Mouse (Mus musculus) embryonic facial prominence, embryonic 14.5 days (tissue): ENCODE data around the gene Rufy4. TPM values are rescaled to one million over a fixed set of nuclear protein-coding genes. Genes with fewer than 3 reads are reported as not detected.

Source experiments
- ATAC-seq: fragments of 200-750 bp; cut with Nextera tagmentation; 2 replicates; pipeline ENCODE4 v1.8.0; 2017; ENCODE audit warnings: low read depth, moderate number of reproducible peaks, moderate TSS enrichment
- DNase-seq: peaks from one replicate; pipeline ENCODE4 v3.0.0-alpha.2; 2015; ENCODE audit warnings: low spot score
- H3K27ac ChIP-seq: fragments of 300-500 bp; sonication (generic); replicated peaks from 2 replicates; pipeline ENCODE4 v1.5.1; 2014; ENCODE audit warnings: low read depth, mild to moderate bottlenecking, low read length, moderate library complexity
- H3K27me3 ChIP-seq: fragments of 300-500 bp; sonication (generic); replicated peaks from 2 replicates; pipeline ENCODE4 v1.6.1; 2014; ENCODE audit warnings: low read length; ENCODE audit not compliant: control insufficient read depth, insufficient read depth
- H3K36me3 ChIP-seq: fragments of 300-500 bp; sonication (generic); 2 replicates; pipeline ENCODE4 v1.6.1; 2014; ENCODE audit warnings: low read length, mixed read lengths; ENCODE audit not compliant: control insufficient read depth, insufficient read depth
- H3K4me1 ChIP-seq: fragments of 300-500 bp; sonication (generic); 2 replicates; pipeline ENCODE4 v1.6.1; 2014; ENCODE audit warnings: antibody characterized with exemption, low read length; ENCODE audit not compliant: control insufficient read depth, insufficient read depth
- H3K4me2 ChIP-seq: fragments of 300-500 bp; sonication (generic); 2 replicates; pipeline ENCODE4 v1.6.1; 2014; ENCODE audit warnings: low read depth, mild to moderate bottlenecking, low read length, moderate library complexity, mixed read lengths
- H3K4me3 ChIP-seq: fragments of 300-500 bp; sonication (generic); 2 replicates; pipeline ENCODE4 v1.5.1; 2014; ENCODE audit warnings: low read depth, mild to moderate bottlenecking, low read length
- H3K9ac ChIP-seq: fragments of 300-500 bp; sonication (generic); 2 replicates; pipeline ENCODE4 v1.6.1; 2014; ENCODE audit warnings: low read depth, mild to moderate bottlenecking, low read length, moderate library complexity, mixed read lengths
- H3K9me3 ChIP-seq: fragments of 300-500 bp; sonication (generic); 2 replicates; pipeline ENCODE4 v1.6.1; 2016; ENCODE audit warnings: low read length; ENCODE audit not compliant: control insufficient read depth
- WGBS: fragments of 180-500 bp; shearing (Covaris S2); extraction: QIAGEN DNeasy Blood & Tissue Kit; methylation state at CpG from one replicate; pipeline ENCODE4 v1.1.7; 2014; 5-methylcytosine and 5-hydroxymethylcytosine counted together
- polyA plus RNA-seq: library from polyadenylated mRNA; unstranded; fragments of >200 nt; fragmentation: Nextera tagmentation; extraction: Ambion mirVana; gene quantifications from 2 replicates; pipeline ENCODE4 v1.2.1, GENCODE M21; 2014

Gene Rufy4
- 0.37 and 0.72 TPM in 2 replicates for polyA plus RNA-seq

DNA sequence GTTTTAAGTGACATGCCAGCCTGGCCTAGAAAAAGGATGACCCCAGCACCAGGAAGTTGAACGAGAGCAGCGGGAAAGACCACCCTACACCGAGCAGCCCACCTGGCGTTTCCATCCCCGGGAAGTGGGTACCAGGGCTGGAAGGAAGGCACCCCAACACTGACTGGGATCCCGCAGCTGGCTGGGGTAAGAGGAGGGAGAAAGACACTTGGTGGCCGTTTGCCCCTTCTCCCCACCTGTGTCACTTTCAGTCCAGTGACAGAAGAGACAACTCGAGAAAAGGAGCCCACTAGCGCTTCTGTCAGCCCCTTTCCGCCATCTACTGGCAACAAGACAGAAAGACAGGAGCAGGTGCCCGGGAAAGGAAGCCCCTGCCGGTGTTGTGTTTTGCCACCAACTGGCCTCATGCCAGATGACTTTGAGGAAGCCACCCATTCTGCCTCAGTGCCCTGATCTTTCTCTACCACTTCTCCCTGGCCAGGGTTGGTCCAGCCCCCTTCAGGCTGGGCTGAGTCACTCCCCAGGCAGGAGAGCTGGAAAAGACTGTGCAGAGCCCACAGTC lies at the start of gene Rufy4:
Gene Rufy4, plus strand, starts transcription at position 551 of the 562 bp plus-strand sequence.
- ATAC-seq (peak; percentile 59), DNase-seq (peak; percentile 88)
- H3K9me3 ChIP-seq, result no peaks in the 10 kb centered on the region
- H3K4me2 ChIP-seq, result peak within 1 kb of the TSS; percentile 88
- 0 out of 2 replicates have a peak, but pooled peaks cover 6% of the 10 kb centered on the region for H3K27me3 ChIP-seq
- peak within 1 kb of the TSS; percentile 49 for H3K4me3 ChIP-seq
- 0% methylated on average over 12 of the region's 12 CpGs for WGBS
- H3K9ac ChIP-seq, result peak within 1 kb of the TSS; percentile 72
- no peaks in the 10 kb centered on the region for H3K36me3 ChIP-seq
- no peaks in the 10 kb centered on the region for H3K4me1 ChIP-seq
- H3K27ac ChIP-seq, result no peak within 1 kb of the TSS

DNA sequence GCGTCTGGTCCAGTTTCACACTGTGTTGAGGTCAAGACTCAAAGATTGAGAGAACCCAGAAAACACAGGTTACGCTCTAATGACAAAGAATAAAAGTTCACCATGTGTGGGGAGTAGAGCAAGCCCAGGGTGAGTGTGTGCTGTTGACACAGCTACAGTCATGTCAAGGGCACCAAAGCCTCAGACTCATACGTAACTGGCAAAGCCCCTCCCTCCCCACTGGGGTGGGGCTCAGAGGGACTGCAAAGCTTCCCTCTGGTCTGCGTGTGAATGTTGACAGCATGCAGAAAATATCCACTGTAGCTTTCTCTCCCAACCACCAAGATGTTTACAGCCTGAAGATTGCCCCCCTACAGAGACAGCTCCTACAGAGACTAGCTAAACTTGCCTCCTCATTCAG lies 49.1 kb upstream of the Rufy4 start:
- peaks cover 13% of the 10 kb centered on the region; the same call in 1 of the 2 replicates for H3K36me3 ChIP-seq
- H3K4me3 ChIP-seq, result no peak overlapping the region
- no peak for DNase-seq
- H3K9me3 ChIP-seq, result no peaks in the 10 kb centered on the region
- H3K4me2 ChIP-seq, result no peak overlapping the region
- H3K9ac ChIP-seq, result no peak overlapping the region
- no peaks in the 10 kb centered on the region for H3K4me1 ChIP-seq
- no peaks in the 10 kb centered on the region for H3K27me3 ChIP-seq
- ATAC-seq, result no peak
- WGBS, result 71% methylated on average over 4 of the region's 4 CpGs
- no peak overlapping the region for H3K27ac ChIP-seq

DNA sequence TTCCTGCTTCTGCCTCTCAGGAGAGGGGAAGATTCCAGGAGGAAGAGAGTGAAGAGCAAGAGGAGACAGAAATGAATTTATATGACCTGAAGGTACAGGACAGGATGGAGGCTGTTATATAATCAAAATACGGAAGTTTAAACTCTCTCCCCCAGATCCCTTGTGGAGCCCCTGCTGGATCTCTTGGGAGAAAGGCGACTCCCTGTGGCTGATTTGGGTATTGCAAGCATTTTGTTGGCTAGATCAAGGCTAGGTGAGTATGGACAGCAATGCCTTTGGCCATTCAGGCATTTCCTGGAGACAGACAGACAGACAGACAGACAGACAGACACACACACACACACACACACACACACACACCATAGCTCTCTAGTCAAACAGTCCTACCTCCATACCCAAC lies 48.0 kb upstream of the Rufy4 start:
- WGBS, result 3% methylated on average over 2 of the region's 2 CpGs
- peak; percentile 68 for DNase-seq
- no peak overlapping the region for H3K9ac ChIP-seq

DNA sequence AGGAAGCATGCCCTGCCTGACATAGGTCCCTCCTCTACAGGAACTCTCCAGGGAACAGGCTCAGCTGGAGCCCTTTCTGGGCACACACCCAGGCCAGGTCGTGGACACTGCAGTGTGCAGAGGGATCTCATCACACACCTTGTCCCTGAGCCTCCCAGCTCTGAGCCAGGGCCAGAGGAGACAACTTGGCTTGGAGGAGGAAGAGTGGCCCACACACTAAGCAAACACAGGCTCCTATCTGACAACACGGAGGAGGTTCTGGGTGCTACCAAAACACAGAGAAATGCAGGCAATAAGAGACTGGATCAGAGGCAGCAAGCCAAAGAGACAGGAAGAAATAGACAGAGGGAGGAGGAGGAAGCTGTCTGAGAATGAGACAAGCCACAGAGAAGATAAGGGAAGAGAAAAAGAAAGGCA lies 43.8 kb upstream of the Rufy4 start:
- no peak for DNase-seq
- Histone ChIP-seq H3K4me1 (peaks cover 15% of the 10 kb centered on the region; the same call in 1 of the 2 replicates), H3K27me3 (no peaks in the 10 kb centered on the region), H3K4me3 (no peak overlapping the region), H3K9ac (no peak overlapping the region), H3K9me3 (no peaks in the 10 kb centered on the region), H3K4me2 (no peak overlapping the region), H3K36me3 (0 out of 2 replicates have a peak, but pooled peaks cover 13% of the 10 kb centered on the region), H3K27ac (no peak overlapping the region)
- ATAC-seq, result no peak
- 43% methylated on average over 2 of the region's 2 CpGs for WGBS

More for the DNA sequence above, 48.0 kb upstream of the Rufy4 start:
- no peak overlapping the region for H3K4me2 ChIP-seq
- H3K27ac ChIP-seq, result no peak overlapping the region
- ATAC-seq, result no peak
- H3K27me3 ChIP-seq, result no peaks in the 10 kb centered on the region
- peaks cover under 1% of the 10 kb centered on the region; the same call in 1 of the 2 replicates for H3K4me1 ChIP-seq
- 0 out of 2 replicates have a peak, but pooled peaks cover 13% of the 10 kb centered on the region for H3K36me3 ChIP-seq
- H3K4me3 ChIP-seq, result no peak overlapping the region
- H3K9me3 ChIP-seq, result no peaks in the 10 kb centered on the region

DNA sequence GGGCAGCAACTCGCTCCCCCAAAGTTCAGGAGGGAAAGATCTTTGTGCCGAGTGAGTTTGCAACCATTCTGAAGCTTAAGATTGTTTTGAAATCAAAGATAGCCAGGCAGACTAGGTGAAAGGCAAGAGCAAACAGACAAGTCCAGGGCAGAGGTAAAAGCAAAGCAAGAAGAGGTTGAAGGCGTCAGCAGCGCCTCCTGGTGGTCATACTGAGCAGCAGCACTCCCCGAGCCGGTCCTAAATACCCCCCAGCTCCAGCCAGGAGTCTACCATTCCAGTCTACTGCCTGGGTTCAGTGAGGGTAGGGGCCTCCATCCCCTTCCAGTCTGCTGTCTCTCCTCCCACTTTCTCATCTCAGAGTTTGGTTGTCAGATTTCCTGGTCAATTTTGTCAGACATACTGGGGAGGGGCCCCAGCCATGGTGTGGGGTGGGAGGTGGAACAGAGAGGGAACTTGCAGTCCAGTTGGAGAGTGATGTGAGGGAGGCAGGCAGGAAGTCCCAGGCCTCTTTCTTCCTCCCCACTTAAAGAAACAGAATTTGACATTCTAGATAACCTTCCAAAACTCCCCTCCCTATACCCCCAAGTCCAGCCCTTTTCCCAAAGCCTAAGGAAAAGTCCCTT lies 42.4 kb upstream of the Rufy4 start:
- no peak overlapping the region for H3K9ac ChIP-seq
- no peak for ATAC-seq
- 15% methylated on average over 6 of the region's 6 CpGs for WGBS

DNA sequence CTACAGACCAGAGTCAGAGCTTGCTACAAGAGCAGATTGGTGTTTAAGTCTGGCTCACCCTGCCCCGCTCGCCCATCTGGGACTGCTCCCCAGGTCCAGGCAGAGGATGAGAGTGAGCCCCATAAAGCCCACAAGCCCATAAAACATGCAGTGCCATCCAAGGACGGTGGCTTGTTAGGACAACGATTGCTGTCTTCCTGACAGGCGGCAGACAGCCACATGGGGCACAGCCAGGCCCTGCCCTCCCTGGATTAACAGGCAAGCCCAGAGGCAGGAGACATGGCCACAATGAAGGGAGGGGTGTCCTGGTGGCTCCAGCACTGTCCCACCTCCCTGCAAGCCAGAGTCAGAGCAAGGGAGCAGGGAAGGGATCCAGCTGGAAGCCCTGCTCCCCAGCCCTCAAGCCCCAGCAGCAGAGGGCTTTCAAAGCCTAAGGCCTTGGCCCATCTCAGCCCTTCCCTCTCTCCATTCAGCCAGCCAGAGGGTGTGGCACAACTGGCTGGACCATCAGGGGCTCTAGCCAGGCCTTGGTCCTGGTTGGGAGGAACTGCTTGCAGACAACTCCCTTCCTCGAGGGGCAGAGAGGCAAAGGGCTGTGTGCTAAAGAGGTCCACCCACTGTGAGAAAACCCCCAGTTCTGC lies 41.2 kb upstream of the Rufy4 start:
- Histone ChIP-seq H3K4me3 (no peak overlapping the region), H3K4me2 (no peak overlapping the region), H3K36me3 (no peaks in the 10 kb centered on the region), H3K27me3 (no peaks in the 10 kb centered on the region), H3K9ac (no peak overlapping the region), H3K27ac (no peak overlapping the region), H3K4me1 (peaks cover 18% of the 10 kb centered on the region; the same call in 1 of the 2 replicates), H3K9me3 (no peaks in the 10 kb centered on the region)
- ATAC-seq (no peak), DNase-seq (no peak)
- WGBS, result 45% methylated on average over 6 of the region's 6 CpGs

More for the DNA sequence above, 42.4 kb upstream of the Rufy4 start:
- Histone ChIP-seq H3K27me3 (no peaks in the 10 kb centered on the region), H3K36me3 (0 out of 2 replicates have a peak, but pooled peaks cover 7% of the 10 kb centered on the region), H3K4me2 (no peak overlapping the region), H3K9me3 (no peaks in the 10 kb centered on the region), H3K27ac (no peak overlapping the region), H3K4me3 (no peak overlapping the region), H3K4me1 (peaks cover 15% of the 10 kb centered on the region; the same call in 1 of the 2 replicates)
- DNase-seq, result peak; percentile 48

DNA sequence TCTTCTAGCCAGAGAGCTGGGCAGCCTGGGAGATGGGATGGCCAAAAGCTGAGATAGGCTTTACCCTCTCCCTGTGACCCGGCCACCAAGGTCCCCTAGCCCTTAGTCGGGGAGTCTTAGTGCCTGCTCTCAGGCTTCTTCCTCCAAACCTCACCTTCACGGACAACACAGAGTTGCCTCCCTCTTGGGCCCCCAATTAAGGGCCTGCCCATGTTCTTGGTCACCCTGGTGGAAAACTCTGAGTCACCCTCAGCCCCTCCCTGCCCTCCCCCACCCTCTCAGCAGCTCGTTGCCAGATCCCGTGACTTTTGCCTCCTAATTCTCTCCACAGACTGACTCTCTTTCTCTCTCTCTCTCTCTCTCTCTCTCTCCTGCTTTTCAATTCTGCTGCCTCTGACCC lies 40.6 kb upstream of the Rufy4 start:
- Histone ChIP-seq H3K9me3 (no peaks in the 10 kb centered on the region), H3K9ac (no peak overlapping the region), H3K4me3 (no peak overlapping the region), H3K4me1 (peaks cover 22% of the 10 kb centered on the region), H3K27ac (no peak overlapping the region), H3K36me3 (no peaks in the 10 kb centered on the region), H3K27me3 (no peaks in the 10 kb centered on the region), H3K4me2 (no peak overlapping the region)
- WGBS, result 52% methylated on average over 5 of the region's 5 CpGs
- ATAC-seq, result no peak
- DNase-seq, result no peak

DNA sequence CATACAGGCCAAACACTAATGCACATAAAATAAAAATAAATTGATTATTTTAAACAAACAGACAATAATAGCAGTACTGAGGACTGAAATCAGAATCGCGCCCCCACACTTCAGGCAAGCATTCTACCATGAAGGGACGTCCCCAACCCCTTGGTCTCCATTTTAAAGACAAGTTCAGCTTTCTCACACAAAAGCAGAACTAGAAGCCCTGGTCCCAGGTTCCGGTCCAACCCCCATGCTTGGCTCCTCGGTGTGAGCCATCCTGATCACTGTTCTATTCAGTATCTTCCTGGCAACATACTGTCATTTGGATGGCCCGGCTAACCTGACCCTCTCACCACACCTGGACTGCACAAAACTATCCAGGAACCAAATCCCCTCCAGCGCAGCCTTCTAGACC lies 39.8 kb upstream of the Rufy4 start:
- no peaks in the 10 kb centered on the region for H3K27me3 ChIP-seq
- no peaks in the 10 kb centered on the region for H3K36me3 ChIP-seq
- H3K9me3 ChIP-seq, result no peaks in the 10 kb centered on the region
- 87% methylated on average over 7 of the region's 7 CpGs for WGBS
- no peak overlapping the region for H3K9ac ChIP-seq
- no peak overlapping the region for H3K27ac ChIP-seq
- DNase-seq (no peak), ATAC-seq (no peak)
- no peak overlapping the region for H3K4me3 ChIP-seq
- peaks cover 29% of the 10 kb centered on the region for H3K4me1 ChIP-seq
- no peak overlapping the region for H3K4me2 ChIP-seq
